Mouse (Mus musculus): ENCODE data around the gene Scube1. TPM values are rescaled to one million over a fixed set of nuclear protein-coding genes. Genes with fewer than 3 reads are reported as not detected.

Scube1 gene
- total RNA-seq, 2 experiments from 2014 or later: 72.2 to 74.2 TPM

DNA sequence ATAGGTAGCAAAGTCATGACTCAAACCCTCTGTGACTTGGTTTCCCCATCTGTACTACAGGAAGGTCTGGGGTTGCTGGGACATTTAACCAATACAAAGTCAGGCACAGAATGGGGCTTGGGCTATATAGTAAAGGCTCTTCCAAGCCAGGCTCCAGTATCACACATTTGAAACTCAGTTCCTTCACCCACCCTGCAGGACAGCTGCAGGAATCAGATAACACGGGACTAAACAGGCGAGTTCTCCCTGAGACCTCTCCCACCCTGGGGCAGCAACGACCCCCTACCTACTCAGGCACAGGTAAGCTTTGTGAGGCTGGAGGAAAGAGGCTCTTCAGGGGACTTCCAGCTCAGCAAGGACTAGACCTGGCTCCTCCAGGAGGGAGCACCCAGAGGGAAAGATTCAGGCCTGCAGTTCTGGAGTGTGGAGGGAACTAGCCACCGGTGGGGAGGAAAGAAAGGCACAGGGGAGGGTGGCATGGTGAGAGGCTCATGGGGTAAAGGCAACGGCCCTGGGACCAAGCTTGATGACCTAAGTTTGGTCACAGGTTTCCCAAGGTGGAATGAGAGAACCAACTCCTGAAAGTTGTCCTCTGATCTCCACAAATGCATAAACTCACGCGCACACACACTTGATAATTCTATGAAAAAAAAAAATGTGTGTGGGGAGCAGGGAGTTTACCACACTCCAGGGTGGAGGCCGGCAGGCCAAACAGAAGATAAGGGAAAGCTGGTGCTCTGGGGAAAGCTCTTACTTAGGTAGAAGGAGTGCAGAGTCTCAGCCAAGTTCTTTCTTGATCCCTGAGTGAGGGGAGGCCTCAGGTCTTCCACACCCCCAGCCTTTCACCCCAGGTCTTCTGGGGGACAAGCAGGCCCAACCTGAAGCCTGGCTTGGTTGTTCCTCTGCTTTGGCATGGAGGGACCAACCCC lies 132.3 kb downstream of the Scube1 start:
- H3K4me3 ChIP-seq: no peak overlapping the region
- DNase-seq (ENCODE audit: extremely low spot score in 1 of 2, low spot score in 2 of 2): no peak
- intact Hi-C loops (cut with DNase I): no loop called here
- no peak for TF ChIP-seq CTCF (IDR thresholded peaks at IDR 0.05)
- H3K27ac ChIP-seq: no peak overlapping the region

DNA sequence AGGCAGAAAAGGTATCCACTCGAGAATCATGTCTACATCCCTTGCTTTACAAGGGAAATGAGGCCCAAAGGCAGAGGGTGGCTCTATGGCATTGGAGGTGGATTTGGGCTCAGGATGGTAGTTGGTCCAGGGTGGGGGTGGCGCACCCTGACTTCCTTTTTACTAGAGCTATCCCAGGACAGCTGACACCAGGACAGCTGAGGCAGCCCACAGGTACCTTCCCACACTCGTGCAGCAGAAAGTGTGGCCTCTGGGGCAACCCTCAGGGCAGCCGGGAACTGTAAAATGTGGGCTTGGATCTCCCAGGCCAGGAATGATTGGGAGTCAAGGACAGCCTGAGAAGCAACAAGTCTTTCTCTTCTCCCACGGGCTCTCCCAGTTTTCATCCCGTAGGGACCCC lies 133.1 kb downstream of the Scube1 start:
- Histone ChIP-seq H3K27ac (no peak overlapping the region), H3K4me3 (no peak overlapping the region)
- no peak for TF ChIP-seq CTCF (IDR thresholded peaks at IDR 0.05)
- intact Hi-C loops (cut with DNase I): no loop called here
- DNase-seq (ENCODE audit: extremely low spot score in 1 of 2, low spot score in 2 of 2): no peak

DNA sequence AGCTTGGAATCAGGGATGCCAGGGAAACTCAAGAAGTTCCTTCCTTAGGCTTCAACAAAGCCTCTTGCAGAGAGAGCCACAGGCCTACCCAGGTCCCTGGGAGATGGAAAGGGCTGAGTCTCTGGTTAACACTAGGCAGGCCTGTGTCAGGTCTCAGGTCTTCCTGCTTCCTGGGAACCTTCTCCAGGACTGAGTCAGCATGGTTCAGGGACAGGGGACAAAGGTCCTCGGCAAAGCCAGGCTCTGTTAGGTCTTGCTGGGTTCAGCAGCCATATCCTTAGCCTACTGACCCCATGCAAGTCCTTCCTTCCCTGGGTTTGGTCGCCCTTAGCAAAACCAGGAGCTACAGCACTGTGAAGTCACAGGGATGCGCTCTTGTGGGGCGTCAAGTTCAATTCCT lies 134.0 kb downstream of the Scube1 start:
- intact Hi-C loops (cut with DNase I): no loop called here
- H3K4me3 ChIP-seq: no peak overlapping the region

GRCm38 (mm10) chr15:83584741-83585220 lies 140.0 kb downstream of the Scube1 start:
- TF ChIP-seq CTCF (IDR thresholded peaks at IDR 0.05): no peak
- Histone ChIP-seq H3K4me3 (no peak overlapping the region), H3K27ac (no peak overlapping the region)
- intact Hi-C loops (cut with DNase I): no loop called here
- DNase-seq (ENCODE audit: extremely low spot score in 1 of 2, low spot score in 2 of 2): no peak

More for the DNA sequence above, 134.0 kb downstream of the Scube1 start:
- no peak overlapping the region for H3K27ac ChIP-seq
- DNase-seq (ENCODE audit: extremely low spot score in 1 of 2, low spot score in 2 of 2): no peak
- TF ChIP-seq CTCF (IDR thresholded peaks at IDR 0.05): no peak

- DNase-seq (ENCODE audit: extremely low spot score in 1 of 2, low spot score in 2 of 2): no peak
- peak; percentile 59 for TF ChIP-seq CTCF (IDR thresholded peaks at IDR 0.05)
- H3K4me3 ChIP-seq: no peak overlapping the region
- intact Hi-C loops (cut with DNase I): no loop called here
- H3K27ac ChIP-seq: no peak overlapping the region
These were observed 141.2 kb downstream of the Scube1 start for GRCm38 (mm10) chr15:83583419-83584156.

DNA sequence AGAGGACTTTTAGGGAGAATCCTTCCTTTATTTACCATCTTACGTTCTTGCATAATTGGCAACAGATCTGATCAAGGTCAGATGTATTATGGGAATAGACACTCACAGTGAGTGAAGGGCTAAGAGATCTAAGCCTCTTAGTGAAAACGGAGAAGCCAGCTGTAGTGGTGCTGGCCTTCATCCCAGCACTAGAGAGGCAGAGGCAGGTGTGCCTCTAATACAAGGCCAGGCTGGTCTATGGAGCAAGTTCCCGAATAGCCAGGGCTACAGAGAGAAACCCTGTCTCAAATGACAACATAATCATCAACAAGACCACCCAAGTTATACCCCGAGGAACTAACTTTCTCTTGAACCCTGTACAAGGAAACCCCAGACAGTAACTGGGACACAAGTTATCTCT lies 141.9 kb downstream of the Scube1 start:
- TF ChIP-seq CTCF (IDR thresholded peaks at IDR 0.05): no peak
- intact Hi-C loops (cut with DNase I): no loop called here
- H3K27ac ChIP-seq: no peak overlapping the region
- H3K4me3 ChIP-seq: no peak overlapping the region
- DNase-seq (ENCODE audit: extremely low spot score in 1 of 2, low spot score in 2 of 2): no peak

DNA sequence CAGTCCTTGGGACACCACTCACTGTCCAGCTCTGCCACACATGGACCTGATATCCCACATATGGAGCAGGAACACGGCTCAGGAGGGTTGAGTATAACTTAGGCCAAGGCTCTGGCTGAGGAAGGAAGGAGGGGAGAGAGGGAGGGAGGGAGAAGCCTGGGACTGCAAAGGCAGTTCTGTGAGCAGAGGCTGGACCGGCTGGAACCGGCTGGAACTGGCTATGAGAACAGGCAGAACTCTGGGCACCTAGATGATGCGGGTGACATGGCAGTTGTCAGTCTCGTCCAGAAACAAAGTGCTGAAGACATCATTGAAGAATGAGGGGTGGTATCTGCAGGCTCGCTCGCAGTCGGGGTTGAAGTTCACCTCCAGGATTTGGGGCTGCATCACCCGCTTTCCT lies 148.2 kb downstream of the Scube1 start:
- intact Hi-C loops (cut with DNase I): no loop called here
- no peak overlapping the region for H3K4me3 ChIP-seq
- no peak overlapping the region for H3K27ac ChIP-seq
- no peak for DNase-seq (ENCODE audit: extremely low spot score in 1 of 2, low spot score in 2 of 2)
- no peak for TF ChIP-seq CTCF (IDR thresholded peaks at IDR 0.05)

- no peak overlapping the region for H3K27ac ChIP-seq
- TF ChIP-seq CTCF (IDR thresholded peaks at IDR 0.05): no peak
These were observed 149.3 kb downstream of the Scube1 start for GRCm38 (mm10) chr15:83575543-83575942.

DNA sequence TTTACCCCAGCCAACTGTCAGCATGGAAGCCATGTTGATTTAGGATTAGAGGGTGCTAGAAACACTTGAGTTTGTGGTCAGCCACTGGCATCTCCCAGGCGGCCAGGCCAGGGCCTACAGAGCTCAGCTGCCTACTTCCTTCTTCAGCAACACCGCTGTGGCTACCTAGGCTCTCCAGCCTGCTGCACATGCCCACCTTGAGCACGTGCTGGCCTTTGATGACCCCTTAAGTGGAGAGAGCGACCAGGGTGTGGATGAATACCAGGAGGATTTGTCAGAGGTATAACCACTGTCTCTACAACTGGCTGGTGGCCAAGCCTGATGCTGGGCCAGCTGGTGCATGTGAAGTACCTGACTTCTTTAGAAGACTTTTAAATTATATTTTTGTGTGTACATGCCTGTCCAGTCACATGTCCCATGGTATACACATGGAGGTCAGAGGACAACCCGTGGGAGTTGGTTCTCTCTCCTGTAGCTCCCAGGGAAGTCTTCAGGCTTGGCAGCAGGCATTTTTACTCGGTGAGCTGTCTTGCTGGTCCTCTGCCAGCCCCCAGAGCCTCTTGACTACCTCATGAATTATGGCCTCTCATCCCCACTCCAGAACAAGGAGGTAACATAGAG lies 150.0 kb downstream of the Scube1 start:
- no peak for DNase-seq (ENCODE audit: extremely low spot score in 1 of 2, low spot score in 2 of 2)
- TF ChIP-seq CTCF (IDR thresholded peaks at IDR 0.05): no peak
- intact Hi-C loops (cut with DNase I): no loop called here

More at GRCm38 (mm10) chr15:83575543-83575942, 149.3 kb downstream of the Scube1 start:
- DNase-seq (ENCODE audit: extremely low spot score in 1 of 2, low spot score in 2 of 2): no peak
- intact Hi-C loops (cut with DNase I): no loop called here
- no peak overlapping the region for H3K4me3 ChIP-seq

DNA sequence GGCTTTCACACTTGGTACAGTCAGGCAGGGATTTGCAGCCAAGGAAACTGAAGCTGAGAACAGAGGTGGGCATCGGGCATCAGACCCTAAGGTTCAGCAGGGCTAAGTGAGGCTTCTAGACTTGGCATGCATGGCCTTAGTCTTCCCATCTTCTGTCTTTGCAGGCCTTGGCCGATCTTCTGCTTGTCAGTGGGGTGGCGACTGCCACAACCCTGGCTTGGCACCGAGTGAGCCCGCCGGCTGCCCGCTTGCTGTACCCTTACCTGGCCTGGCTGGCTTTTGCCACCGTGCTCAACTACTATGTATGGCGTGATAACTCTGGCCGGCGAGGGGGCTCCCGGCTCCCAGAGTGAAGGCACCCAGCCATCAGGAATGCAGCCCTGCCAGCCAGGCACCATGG lies 151.2 kb downstream of the Scube1 start:
- Histone ChIP-seq H3K27ac (no peak overlapping the region), H3K4me3 (no peak overlapping the region)
- DNase-seq (ENCODE audit: extremely low spot score in 1 of 2, low spot score in 2 of 2): no peak
- no peak for TF ChIP-seq CTCF (IDR thresholded peaks at IDR 0.05)
- intact Hi-C loops (cut with DNase I): no loop called here

More for the DNA sequence above, 150.0 kb downstream of the Scube1 start:
- Histone ChIP-seq H3K4me3 (no peak overlapping the region), H3K27ac (no peak overlapping the region)

DNA sequence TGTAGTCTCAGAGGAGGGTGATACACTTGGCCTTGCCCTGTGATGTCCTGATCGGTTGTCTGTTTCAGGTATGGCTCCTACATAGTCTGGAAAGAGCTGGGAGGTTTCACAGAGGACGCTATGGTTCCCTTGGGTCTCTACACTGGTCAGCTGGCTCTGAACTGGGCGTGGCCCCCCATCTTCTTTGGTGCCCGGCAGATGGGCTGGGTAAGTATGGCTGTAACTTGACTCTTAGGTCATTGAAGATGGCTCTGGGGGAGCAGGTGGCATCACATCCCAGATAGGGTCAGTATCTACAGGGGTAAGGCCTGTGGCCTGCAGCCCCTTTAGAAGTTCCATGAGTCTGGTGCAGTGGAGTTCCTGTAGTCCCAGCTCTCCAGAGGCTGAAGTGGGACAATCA lies 152.7 kb downstream of the Scube1 start:
- no peak overlapping the region for H3K27ac ChIP-seq
- DNase-seq (ENCODE audit: extremely low spot score in 1 of 2, low spot score in 2 of 2): no peak
- intact Hi-C loops (cut with DNase I): no loop called here
- TF ChIP-seq CTCF (IDR thresholded peaks at IDR 0.05): no peak
- H3K4me3 ChIP-seq: no peak overlapping the region

- intact Hi-C loops (cut with DNase I): no loop called here
- no peak for TF ChIP-seq CTCF (IDR thresholded peaks at IDR 0.05)
- no peak overlapping the region for H3K4me3 ChIP-seq
- DNase-seq (ENCODE audit: extremely low spot score in 1 of 2, low spot score in 2 of 2): no peak
- no peak overlapping the region for H3K27ac ChIP-seq
These were observed 153.2 kb downstream of the Scube1 start for GRCm38 (mm10) chr15:83571636-83572035.
